Mouse (Mus musculus) spleen, postnatal 14 days (tissue): ENCODE data around the gene Fry.
"Not testable (repeated sequence)": the region's sequence is repeated elsewhere in the genome, so short reads cannot be mapped to it uniquely, and the experiment has no call there.

ENCODE experiments used
- DNase-seq, 2 experiments: peaks; one replicate each; pipeline ENCODE4 v3.0.0; 2021 to 2022; ENCODE audit warnings: low spot score in 2 of 2

Fry gene

DNA sequence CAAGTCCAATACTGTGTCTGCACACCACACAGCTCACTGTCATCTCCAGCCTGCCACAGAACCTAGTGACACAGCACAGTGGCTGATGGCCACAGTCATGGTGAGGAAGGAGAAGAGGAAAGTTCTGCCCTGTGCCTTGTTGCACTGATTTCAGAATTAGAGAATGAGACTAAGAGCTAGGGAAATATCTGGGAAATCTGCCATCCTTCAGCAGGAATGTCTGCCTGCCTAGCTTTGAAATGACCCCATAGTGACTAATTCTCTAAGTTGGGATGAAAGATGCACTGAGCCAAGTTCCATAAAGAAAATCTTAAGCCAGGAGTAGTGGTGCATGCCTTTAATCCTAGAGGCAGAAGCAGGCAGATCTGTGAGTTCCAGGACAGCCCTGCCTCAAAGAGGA lies 334.2 kb downstream of the Fry start:
- no peak for DNase-seq

DNA sequence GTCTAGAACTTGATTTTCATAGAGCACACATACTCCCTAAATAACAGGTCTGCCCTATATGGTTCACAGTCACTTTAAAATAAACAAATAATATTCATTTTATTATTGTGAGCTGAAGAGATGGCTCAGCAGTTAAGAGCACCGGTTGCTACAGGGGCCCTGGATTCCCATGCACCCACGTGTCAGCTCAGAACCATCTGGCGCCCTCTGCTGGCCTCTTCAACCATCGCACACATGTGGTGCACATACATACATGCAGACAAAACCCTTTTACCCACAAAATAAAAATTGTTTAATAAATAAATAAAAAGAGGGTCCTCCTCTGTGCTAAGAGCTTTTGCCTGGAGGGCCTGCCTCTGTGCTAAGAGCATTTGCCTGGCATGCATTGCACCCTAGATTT lies 335.0 kb downstream of the Fry start:
- no peak for DNase-seq

DNA sequence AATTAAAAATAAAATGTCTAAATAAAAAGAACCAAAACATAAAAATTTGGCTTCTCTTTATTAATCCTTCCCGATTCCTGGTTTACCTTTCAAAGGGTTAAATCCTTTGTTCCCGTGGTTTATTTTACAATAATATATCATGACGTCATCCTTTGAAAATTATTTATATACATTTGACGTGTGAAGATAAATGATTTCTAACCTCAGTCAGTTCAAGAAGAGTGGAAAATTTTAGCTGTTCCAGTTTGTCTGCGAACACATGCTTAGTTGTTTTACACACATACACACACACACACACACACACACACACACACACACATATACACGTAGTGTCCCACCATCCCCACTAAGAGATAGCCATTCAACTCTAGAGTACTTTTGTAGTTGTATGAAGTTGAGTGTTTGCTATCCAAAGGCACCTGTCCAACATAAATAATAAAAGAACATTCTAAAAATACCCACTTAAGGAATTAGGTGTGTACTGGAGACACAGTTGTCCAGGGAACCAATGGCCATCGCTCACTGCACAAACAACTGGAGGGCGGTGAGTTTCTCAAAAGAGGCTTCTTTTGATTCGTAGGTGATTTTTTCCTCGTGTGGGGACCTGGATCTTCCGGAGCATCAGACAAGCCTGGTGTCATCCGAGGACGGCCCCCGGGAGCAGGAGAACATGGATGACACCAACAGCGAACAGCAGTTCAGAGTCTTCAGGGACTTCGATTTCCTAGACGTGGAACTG lies 338.9 kb downstream of the Fry start:
- no peak for DNase-seq

DNA sequence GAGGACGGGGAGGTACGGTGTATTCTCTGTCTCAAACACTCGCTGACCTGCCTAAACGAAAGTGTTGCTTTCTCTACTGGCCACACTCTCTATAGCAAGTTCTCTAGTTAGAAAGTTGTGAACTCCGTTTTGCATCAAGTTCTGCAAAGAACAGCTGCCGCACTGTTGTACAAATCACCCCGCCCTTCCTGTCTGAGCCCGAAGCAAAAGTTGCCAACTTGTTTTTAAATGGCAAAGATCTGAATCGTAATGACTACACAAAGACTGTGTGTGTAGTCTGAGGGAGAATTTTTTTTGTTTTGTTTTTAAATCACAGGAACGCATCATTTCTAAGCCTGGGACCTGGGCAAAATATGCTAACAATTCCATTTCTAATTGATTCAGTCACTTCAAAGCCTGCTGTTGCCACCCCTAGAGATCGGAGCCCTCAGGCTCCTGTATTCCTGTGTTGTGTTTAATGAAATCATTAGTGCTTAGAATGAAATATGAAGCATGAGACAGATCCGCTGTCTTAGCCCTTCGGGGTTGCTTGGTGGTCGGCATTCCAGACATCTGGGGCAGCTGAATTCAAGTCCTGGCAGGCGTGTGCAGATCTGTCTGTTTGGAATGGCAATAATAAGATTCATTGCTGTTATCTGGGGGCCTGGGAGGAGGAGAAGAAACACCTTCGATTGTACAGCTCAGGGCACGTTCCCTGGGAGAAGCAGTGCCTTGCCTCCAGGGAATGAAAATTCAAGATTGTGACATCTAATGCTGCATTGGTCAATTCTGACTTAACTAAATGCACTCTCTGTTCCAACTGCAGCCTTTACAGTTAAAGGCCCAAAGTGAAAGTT lies 339.7 kb downstream of the Fry start:
- no peak for DNase-seq

DNA sequence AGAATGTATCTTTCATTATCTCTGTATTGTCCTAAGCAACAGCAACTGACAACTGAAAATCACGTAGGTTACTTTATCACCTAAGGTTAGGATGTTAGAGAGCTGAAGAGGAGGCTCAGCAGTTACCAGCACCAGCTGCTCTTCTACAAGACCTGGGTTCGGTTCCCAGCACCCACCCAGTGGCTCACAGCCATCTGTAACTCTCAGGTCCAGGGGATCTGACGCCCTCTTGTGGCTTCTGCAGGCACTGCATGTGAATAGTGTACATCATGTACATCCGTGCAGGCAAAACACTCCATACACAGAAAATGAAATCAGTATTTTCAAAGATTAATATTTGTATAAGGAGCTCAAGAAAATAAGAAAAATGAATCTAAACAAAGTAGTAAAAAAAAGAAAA lies 341.4 kb downstream of the Fry start:
- DNase-seq: no peak

DNA sequence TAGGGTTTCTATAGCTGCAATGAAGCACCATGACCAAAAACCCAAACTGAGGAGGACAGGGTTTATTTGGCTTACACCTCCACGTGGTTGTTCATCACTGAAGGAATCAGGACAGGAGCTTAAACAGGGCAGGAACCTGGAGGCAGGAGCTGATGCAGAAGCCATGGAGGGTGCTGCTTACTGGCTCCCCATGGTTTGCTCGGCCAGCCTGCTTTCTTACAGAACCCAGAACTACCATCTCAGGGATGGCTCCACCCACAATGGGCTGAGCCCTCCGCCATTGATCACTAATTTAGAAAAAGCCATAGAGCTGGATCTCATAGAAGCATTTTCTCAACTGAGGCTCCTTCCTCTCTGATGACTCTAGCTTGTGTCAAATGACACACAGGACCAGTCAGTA lies 346.3 kb downstream of the Fry start:
- DNase-seq: no peak

DNA sequence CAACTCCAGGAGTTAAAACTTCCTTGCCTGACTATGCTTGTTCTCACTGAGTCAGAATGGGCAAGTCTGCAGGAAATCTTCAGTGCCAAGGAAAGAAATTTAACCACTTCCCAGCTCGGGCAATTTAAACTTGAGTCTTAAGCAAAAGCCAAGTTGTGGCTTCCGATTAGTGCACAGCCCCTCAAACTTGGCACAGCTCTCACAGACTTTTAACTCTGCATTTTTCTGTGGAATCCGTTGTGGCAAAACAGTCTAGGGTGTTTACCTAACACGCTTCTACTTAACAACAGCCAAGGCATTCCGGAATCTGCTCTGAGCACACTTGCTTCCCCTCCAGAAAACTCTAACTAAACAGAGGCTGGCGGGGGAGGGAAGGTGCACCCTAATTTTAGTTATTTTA lies 346.8 kb downstream of the Fry start:
- DNase-seq: no peak

DNA sequence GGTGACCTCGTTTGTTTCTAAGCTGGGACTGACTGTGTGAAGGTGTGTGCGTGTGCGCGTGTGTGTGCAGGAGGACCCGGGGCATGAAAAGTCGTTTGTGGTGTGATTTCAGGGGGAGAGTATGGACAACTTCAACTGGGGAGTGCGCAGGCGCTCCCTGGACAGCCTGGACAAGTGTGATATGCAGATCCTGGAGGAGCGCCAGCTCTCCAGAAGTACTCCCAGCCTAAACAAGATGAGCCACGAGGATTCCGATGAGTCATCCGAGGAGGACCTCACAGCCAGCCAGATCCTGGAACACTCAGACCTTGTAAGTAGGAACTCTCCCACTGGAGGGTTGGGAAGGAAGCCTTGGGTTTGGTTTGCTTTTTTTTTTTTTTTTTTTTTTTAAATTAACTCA lies 347.7 kb downstream of the Fry start:
- DNase-seq: peak; percentile 9 to 18

DNA sequence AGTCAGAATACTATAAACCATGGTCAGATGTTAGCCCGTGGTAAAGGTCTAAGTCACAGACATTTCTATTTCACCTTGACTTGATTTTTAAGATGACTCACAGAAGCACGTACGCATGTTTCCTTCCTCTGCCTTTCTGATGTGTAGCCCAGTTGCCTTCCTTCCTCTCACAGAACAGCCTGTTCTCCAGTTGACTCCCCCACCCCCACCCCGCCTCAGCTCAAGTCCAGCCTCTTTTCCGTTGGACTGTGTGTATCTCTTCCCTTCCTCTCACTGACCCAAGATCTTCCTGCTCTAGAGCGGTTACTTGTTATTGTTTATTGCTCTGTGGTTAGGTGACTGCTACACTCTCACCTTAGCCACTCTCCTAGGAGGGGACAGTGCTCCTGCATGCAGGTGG lies 350.0 kb downstream of the Fry start:
- DNase-seq: no peak

DNA sequence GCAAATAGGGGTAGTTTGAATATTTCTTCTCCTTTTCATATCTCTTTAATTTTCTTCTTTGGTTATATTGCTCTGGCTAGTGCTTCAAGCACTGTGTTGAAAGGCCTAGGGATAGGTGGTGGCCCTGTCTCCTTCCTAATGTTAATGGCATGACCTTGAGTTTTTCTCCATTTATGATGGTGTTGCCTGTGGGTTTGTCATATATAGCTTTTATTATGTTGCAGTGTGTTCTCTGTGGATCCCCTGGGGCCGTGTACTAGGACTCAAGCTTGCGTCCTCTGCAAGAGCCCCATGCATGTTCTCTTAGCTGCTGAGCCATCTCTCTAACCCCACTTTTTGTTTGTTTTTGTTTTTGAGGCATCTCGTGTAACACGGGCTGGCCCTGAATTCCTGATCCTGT lies 358.9 kb downstream of the Fry start:
- no peak for DNase-seq

DNA sequence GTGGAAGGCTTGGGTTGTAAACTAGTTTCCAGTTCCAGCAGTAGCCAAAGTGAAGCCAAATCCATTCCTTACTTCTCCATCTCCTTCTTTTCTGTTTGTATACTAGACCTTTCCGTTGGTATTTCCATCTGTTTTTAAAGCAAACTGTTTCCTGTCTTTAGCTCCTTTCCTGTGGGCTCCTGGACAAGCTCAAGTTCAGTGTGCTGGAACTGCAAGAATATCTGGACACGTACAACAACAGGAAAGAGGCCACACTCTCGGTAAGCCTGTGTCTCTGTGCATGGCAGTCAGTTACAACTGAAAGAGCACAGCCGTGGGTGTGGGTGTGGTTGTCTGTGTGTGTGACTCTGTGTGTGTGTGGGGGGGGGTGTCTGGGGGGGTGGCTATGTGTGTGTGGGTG lies 360.2 kb downstream of the Fry start:
- DNase-seq: no peak

DNA sequence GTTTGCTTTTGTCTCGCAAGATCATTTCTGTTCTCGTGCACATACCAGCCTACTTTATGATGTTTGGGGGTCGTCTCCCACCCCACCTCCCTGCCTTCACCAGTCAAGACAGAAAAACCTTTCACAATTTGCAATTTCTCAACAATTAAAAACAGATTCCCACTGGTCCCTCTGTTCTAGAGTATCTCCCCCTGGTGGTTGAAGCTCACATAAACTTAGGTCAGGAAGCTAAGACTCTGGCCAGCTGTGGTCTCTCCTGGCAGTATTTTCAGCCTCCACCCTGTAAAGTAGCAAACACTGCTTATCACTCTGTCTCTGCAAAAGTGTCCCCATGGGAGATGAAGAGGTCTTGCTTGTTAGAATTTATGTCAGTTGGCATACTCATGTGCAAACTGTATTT lies 366.8 kb downstream of the Fry start:
- DNase-seq: no peak

DNA sequence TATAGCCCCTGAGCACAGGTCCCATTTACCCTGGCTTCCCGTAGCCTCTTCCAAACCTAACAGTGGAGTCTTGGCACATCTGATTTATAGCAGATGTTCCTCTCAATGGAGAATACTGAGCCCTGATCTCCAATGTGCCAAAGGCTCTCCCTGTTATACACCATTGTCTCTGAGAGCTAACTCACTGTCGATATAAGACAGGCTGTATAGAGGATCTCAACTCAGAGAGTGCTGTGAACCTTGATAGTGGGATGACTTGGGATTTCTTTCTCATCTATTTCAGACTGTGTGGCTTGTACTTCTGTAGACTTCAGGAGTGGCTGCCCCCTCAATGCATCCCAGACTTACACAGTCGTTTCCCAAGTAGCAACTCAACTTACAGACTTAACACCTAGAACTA lies 371.8 kb downstream of the Fry start:
- DNase-seq: no peak

DNA sequence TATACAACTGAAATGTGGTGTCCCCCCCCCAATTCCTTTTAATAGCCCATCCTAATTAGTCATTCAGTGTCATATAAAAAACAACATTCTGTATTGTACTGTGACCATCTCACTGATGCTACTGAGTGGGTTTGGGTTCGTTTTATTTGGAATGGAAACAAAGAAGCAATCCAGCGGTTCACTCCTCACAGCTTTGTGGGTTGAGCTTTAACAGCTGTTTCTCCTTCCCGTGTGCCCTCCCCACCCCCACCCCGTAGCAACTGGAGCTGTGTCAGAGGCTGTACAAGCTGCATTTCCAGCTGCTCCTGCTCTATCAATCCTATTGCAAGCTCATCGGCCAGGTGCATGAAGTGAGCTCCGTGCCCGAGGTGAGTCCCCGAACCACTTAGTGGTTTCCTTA lies 372.4 kb downstream of the Fry start:
- DNase-seq: no peak

DNA sequence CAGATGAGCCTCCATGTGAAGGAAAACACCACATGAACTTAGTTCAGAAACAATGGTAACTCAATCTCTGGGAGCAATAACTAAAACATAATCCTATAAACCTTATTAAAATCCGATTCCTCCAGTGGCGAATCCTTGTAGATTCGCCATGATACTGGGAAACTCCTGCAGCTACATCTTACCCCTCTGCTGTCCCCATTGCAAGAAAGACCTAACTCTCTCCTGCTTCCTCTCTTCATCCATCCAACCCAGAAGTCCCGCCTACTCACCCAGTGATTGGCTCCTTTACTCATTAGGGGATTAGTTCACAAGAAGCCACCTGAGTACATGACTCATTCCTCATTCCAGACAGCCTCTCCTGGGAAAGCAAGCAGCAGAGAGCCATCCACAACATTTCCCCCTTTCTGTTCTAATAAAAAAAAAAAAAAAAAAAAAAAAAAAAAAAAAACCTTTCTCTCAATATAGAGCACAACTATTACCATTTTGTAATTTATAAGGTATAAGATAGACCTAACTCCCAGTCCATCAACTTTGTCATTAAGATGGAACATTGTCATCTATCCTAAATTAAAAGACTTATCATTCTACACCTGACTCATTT lies 373.2 kb downstream of the Fry start:
- DNase-seq: not testable (repeated sequence)

DNA sequence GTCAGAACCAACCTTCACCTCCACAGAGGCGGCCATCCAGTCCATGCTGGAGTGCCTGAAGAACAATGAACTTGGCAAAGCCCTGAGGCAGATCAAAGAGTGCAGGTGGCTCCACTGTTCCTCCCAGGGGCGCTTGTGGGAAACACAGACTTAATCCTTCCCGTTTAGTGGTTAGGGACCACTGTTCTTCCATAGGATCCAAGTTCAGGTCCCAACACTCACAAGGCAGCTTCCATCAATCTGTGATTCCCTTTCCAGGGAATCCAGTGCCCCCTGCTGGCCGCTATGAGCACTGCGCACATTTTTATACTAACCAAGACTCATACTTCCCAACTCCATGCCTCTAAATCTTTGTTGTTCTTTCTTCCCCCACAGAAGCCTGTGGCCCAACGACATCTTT lies 377.3 kb downstream of the Fry start:
- peak in 1 of 2 experiments; percentile 22 for DNase-seq

DNA sequence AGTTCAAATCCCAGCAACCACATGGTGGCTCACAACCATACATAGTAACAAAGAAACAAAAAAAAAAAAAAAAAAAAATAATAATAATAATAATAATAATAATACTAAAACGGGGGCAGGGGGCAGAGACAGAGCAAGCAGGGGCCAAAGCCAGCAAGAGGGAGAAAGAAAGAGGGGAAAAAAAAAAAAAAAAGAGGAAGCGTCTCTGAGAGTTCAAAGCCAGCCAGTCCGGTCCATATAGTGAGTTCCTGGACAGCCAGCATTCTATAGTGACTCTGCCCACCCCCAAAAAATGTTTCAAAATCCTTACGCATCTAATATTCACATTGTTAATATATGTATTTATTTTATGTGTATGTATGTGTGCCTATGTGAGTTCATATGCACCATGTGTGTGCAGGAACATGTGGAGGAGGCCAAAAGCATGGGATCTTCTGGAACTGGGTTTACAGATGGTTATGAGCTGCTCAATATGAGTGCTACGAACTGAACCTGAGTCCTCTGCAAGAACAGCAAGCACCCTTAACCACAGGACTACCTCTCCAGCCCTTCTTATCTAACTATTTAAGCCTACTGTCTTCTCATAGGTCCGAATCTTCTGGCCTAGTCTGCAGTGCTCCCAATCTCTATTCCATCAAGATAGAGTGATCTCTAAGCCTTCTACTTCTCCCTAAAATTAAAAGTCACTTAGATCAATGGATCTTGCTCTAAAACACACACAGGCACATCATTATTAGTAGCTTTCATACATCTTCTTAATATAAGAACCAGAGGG lies 392.2 kb downstream of the Fry start:
- no peak for DNase-seq

DNA sequence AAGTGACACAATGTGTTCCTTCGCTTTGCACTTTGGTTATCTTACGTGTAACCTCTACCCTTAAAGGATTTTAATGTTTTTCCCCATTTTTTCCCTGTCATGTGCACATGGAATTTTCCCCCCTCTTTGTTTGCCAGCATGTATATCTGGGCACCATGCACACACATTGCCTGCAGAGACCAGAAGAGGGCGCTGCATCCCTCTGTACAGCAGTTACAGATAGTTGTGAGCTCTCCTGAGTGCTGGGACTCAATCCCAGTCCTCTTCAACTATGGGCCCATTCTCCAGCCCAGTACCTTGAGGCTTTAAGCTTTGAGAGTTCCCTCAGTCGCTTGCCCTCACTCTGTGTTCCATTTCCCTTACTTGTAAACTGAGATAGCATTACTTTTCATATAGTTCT lies 394.8 kb downstream of the Fry start:
- DNase-seq: no peak

DNA sequence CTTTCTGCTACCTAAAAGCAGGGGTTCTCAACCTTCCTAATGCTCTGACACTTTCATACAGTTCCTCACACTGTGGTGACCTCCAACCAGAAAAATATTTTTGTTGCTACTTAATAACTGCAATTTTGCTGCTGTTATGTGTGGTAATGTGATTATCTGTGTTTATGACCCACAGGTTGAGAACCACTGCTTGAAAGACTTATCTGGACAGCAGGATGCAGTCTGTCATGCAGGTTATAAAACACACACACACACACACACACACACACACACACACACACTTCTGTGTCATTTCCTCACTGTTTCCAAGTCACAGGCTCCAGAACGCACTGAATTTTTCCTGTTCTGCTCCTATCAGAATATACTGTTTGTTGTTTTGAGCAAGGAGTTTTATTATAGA lies 395.6 kb downstream of the Fry start:
- DNase-seq: no peak

DNA sequence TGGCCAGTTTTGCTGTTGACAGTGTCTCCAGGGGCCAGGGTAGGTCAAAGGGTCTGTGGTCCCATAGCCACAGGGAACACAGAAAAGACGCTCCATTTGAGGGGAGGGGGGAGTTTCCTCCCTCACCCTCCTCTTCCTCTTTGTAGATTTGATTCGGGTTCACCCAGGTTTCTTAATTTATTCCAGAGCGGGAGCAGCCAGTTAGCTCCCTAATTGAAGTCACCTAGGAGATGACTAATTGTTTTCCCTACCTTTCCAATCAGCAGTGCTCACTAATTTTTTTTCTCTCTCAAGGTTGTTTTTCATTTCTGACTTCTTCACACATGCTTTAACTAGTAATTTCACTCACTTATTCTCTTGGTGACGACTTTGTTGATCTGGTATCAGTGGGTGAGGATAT lies 399.6 kb downstream of the Fry start, which contains the start of gene Zar1l:
TSS of gene Zar1l (minus strand) at position 101 of the 400 bp plus-strand sequence.
- DNase-seq: no peak

DNA sequence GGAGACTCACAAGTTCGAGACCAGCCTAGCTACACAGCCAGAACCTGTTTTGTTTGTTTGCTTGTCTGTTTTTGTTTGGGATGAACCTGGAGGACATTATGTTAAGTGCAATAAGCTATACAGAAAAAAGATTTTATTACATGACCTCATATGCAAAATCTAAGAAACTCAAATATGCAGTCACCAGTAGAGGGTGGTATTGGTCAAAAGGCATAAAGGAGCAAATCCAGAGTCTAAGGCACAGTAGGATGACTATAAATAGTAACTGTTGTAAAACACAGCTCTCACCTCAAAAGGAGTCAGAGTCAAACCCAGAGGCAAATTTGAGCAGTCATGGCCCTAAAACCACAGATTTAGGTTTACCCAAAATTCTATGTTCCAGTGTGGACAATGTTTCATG lies 401.1 kb downstream of the Fry start:
- no peak for DNase-seq
